15 mouse cellular contexts compared by ENCODE assay signal in genomic region chr2:33014877-33015276, GRCm38 (mm10). TPM values are rescaled to one million over a fixed set of nuclear protein-coding genes. Genes with fewer than 3 reads are reported as not detected.
DNase-seq lines count a peak whose midpoint lies in the region; ATAC-seq lines count a peak whose summit lies in the region.
"Had no signal": no experiment of that assay in that cellular context is flagged by ENCODE, and none has a peak within 500 bp of the region (broad histone marks: within the 10 kb centered on the region; RNA-seq: fewer than 3 reads in every experiment).

No protein-coding gene starts in this region.

- no peaks in the 10 kb centered on the region for H3K27me3 ChIP-seq in midbrain, embryonic 13.5 days
- H3K27me3 ChIP-seq: kidney, embryonic 15.5 days; limb, embryonic 15.5 days; Patski had no signal

- 61% methylated on average over 5 of the region's 5 CpGs for WGBS in midbrain, embryonic 13.5 days

- H3K4me2 ChIP-seq in midbrain, embryonic 13.5 days (replicated peaks): no peak overlapping the region
- H3K4me2 ChIP-seq: kidney, embryonic 15.5 days; limb, embryonic 15.5 days had no signal

- no peak overlapping the region for H3K4me3 ChIP-seq in midbrain, embryonic 13.5 days (replicated peaks)
- H3K4me3 ChIP-seq: heart, embryonic 10.5 days; kidney, embryonic 15.5 days; left cerebral cortex, adult 2 months; limb, embryonic 15.5 days had no signal

- no peaks in the 10 kb centered on the region for H3K9me3 ChIP-seq in midbrain, embryonic 13.5 days
- H3K9me3 ChIP-seq: heart, embryonic 10.5 days; kidney, embryonic 15.5 days; limb, embryonic 15.5 days had no signal

- no peaks in the 10 kb centered on the region for H3K36me3 ChIP-seq in midbrain, embryonic 13.5 days
- H3K36me3 ChIP-seq: heart, embryonic 10.5 days; kidney, embryonic 15.5 days; limb, embryonic 15.5 days had no signal

- H3K4me1 ChIP-seq in midbrain, embryonic 13.5 days (replicated peaks): peaks cover 5% of the 10 kb centered on the region; the same call in 1 of the 2 replicates
- H3K4me1 ChIP-seq: heart, embryonic 10.5 days; kidney, embryonic 15.5 days; limb, embryonic 15.5 days had no signal

- H3K27ac ChIP-seq in midbrain, embryonic 13.5 days: no peak overlapping the region
- H3K27ac ChIP-seq: heart, embryonic 10.5 days; kidney, embryonic 15.5 days; limb, embryonic 15.5 days had no signal

- no peak overlapping the region for H3K9ac ChIP-seq in midbrain, embryonic 13.5 days (replicated peaks)
- H3K9ac ChIP-seq: kidney, embryonic 15.5 days; limb, embryonic 15.5 days had no signal

- ATAC-seq in midbrain, embryonic 13.5 days: peak; percentile 50
- no peak for ATAC-seq in megakaryocyte progenitor cell, adult 5-6 weeks (replicated peaks; ENCODE audit: poor library complexity)
- ATAC-seq: Patski had no signal

- DNase-seq in embryo, embryonic 10.5 days (ENCODE audit: low spot score): peak; percentile 8
- no peak for DNase-seq in embryo, embryonic 10 days (ENCODE audit: low spot score)
- DNase-seq in layer of hippocampus, adult 11-12 months (ENCODE audit: low spot score): peak; percentile 56
- DNase-seq in layer of hippocampus, adult 9-10 months (ENCODE audit: low spot score): no peak
- DNase-seq in cerebellum, adult 9-11 months: peak; percentile 98
- no peak for DNase-seq in kidney, adult 8-10 months
- DNase-seq: heart, postnatal 36 days; lung, adult 2 months had no signal

RNA-seq across cellular contexts. Expression of gene Slc2a8, which starts 33.0 kb away (rescaled TPM):
- 19.2 and 20.6 TPM in 2 replicates for polyA plus RNA-seq in midbrain, embryonic 13.5 days (2015; fragmentation: Nextera tagmentation; extraction: Ambion mirVana)
- total RNA-seq in megakaryocyte progenitor cell, adult 5-6 weeks (2015): 2.6 and 2.9 TPM in 2 replicates
- total RNA-seq in megakaryocyte progenitor cell, adult 5-6 weeks (2017): 2.2 and 3.5 TPM in 2 replicates

RNA-seq across cellular contexts. Expression of gene Lrsam1, which starts 53.5 kb away (rescaled TPM):
- 18.1 and 21.1 TPM in 2 replicates for polyA plus RNA-seq in midbrain, embryonic 13.5 days (2015; fragmentation: Nextera tagmentation; extraction: Ambion mirVana)
- total RNA-seq in megakaryocyte progenitor cell, adult 5-6 weeks (2015): 2.9 and 3.0 TPM in 2 replicates
- 3.5 and 3.7 TPM in 2 replicates for total RNA-seq in megakaryocyte progenitor cell, adult 5-6 weeks (2017)

RNA-seq across cellular contexts. Expression of gene Rpl12, which starts 53.5 kb away (rescaled TPM):
- 88.9 and 96.0 TPM in 2 replicates for polyA plus RNA-seq in midbrain, embryonic 13.5 days (2015; fragmentation: Nextera tagmentation; extraction: Ambion mirVana)
- total RNA-seq in megakaryocyte progenitor cell, adult 5-6 weeks (2015): 2,719 and 2,750 TPM in 2 replicates
- 2,545 and 2,724 TPM in 2 replicates for total RNA-seq in megakaryocyte progenitor cell, adult 5-6 weeks (2017)

Comparison
In these comparisons a context has a peak if more than half of its experiments do, and no peak if none do; other contexts are left out.
1. DNase-seq: peak in embryo, embryonic 10.5 days (single experiment), layer of hippocampus, adult 11-12 months (single experiment) and cerebellum, adult 9-11 months (single experiment); none in embryo, embryonic 10 days (single experiment), layer of hippocampus, adult 9-10 months (single experiment) and kidney, adult 8-10 months (0 of 2).